Mouse (Mus musculus) gastrocnemius, adult 18-20 months (tissue): ENCODE measurements at regions not wholly inside any gene's neighbourhood (a gene's known extent, or its start where the extent isn't known, plus 50 kb on each side); places are given as distances from the start of the nearest gene placed in this dataset.

Experiments used
- DNase-seq: peaks from one replicate; pipeline ENCODE4 v3.0.0; 2021; ENCODE audit warnings: low spot score

DNA sequence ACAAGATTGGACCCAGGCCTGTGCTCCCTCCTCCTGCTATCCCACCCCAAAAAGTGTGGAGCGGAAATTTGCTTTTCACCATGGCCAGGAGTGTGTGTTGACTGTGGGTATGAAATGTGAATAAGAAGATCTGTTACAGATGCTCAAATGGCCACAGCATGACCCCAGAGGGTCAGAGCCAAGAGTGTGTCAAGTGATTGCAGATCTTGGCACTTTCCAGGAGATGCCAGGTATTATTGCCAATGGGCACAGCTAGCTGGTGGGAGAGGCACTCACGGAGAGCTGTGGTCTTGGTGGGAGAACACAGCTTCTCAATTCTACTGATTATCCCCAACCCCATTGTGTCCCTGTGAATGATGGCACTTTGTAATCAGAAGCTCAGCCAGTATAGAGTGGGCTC, 62.7 kb downstream of the Smim20 start:
- DNase-seq: no peak

DNA sequence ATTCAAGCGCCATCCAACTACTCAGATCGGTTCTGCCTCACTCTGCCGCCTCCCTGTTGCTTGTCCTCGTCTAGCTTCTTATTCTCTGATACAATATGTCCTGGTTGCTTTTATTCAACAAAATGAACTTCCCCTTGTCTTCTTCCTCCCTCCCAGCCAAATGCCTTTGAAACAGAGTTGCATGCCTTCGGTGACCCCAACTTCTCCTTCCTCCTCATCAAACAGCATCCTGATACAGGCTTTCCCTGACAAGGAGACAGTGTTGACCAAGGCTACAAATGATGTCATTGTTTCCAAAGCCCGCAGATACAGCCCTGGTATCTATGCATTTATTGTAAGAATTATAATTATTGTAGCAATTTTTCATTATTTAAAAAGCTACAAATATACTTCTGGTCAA, 69.8 kb downstream of the Smim20 start:
- DNase-seq: no peak

DNA sequence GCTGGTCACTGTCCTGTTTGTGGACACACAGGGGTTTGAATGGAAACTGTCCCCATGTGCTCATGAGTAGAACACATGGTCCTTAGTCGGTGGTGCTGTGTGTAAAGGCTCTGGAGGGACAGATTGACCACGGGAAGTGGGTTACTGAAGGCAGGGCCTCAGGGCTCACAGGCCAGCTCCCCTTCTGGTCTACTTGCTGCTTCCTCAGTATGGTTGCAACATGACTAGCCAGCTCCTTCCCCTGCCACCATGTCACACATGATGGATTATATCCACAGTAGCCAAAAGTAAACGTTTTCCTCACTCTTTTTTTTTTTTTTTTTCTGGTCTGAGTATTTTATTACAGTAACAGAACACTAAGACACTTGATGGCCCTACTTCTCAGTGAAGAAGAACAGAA, 70.9 kb downstream of the Smim20 start:
- DNase-seq: no peak

DNA sequence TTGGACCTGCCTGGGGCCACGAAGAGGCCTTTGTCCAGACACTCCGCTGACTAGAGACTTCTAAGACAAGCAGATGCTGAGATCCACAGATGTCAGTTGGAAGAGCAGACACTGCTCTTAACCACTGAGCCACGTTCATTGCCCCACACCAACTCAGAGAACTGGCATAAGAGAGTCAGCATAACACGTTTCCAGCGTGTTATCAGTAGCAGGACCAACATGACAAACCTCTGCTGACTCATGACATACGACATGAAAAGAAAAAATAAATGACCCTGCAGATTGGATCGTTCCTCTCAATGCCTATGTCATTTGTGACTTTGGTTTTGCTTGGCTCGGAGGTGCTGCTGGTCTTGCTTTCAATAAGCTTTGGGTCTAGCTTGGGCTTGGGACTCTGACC, 78.3 kb downstream of the Smim20 start:
- no peak for DNase-seq

DNA sequence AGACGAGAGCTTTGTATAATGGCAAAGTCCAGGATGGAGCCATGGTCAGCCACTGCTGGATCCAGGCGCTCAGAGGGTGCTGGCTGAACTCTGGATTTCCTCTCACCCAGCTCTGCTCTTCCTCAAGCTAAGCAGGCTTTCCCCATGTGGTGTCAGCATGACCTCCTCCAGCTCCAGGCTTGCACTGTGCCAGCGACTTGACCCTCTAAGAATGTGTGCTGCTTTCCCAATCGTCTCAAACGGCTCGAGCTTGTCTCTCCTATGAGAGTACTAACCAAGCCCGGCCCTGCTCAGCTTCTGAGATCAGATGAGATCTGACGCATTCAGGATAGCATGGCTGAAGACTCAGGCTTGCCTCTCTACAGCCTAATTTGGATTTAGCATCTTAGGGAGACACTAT, 79.1 kb downstream of the Smim20 start:
- peak; percentile 83 for DNase-seq

DNA sequence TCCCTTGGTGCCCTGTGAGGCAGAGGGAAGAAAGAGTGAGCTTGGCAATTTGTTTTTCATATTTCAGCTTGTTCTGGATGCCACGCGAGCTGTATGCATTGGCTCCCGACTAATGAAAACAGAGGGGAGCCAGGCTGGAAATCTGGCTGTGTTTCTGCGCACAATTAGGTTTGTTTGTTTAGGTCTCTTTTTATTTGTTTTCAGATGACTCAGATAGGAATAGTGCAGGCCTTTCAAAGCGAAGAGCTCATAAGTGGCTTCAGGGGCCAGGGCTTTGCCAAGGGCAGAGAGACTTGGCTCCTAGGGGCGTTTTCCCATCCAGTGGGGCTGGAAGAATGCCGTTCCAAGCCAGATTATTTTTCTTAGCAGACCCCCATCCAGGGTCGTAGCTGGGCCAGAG, 79.9 kb downstream of the Smim20 start:
- no peak for DNase-seq

DNA sequence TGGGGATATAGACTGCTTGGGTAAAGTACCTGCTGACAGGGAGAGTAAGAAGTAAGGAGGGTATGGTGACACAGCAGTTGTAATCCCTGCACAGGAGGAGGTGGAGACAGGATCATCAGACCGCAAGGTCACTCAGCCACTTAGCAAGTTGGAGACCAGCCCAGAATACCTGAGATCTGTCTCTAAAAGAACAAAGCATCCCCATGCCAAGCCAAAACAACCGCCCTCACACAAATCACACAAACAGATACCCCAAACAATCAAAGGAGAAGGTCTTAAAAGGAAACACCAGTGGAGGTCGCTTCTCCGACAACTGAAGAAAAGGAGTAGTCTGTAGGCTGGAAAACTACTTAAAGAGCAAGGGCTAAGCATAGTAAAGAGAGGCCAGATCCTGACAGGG, 86.0 kb downstream of the Smim20 start:
- DNase-seq: no peak

DNA sequence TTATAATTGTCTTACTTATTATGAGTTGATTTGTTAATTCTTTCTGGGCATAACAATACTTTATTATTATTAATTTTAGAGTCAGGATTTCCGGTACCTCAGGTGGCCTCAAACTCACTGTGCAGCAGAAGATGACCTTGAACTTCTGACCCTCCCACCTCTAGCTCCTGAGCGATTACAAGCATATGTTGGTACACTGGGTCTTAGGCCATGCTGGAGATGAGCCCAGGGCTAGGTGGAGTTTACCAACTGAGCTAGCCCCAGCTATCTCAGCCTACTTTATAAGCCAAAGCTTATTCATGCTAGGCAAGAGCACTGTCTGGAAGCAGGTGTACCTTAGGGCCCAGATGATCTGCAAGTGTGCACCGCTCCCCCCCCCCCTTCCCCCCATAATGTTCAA, 87.4 kb downstream of the Smim20 start:
- DNase-seq: no peak

DNA sequence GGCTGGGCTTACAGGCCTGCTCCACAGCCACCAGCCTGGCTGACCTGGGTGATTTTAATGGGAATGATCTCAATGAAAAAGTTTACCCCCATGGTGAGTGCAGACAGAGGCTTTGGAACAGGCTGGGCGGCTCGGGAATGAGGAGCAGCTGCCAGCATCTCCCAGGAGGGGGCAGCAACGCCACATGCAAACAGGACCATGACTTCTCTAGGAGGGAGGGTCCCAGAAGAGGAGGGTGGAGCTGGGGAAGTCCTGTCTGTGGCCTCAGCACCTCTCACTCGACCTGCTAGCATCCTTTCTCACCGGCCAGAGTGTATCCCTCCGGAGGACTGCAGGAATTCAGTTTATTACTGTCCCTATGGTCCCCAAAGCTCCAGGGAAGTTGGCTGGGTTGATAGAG, 88.2 kb downstream of the Smim20 start:
- DNase-seq: peak; percentile 84

DNA sequence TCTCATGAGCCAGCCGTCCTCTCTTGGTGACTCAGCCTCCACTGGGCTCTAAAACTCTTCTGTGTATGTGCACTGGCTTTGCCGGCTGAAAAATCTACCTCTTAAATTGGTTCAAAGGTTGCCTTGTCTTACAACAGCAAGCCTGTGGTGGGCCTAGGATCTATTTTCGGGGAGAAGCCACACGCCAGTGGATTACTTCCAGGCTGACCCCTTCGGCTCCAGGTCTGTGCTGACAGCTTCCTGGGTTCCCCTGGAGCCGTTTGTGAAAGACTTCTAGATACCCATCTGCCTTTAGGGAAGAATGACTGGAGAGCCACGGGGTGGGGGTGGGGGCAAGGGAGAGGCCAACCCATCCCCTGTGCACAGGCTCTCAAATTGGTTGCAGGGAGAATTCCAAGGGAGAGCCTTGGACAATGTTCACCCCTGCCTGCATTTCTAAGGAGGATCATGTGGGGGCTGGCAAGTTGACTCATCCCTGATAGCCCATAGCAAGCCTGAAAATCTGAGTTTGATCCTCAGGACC, 90.3 kb downstream of the Smim20 start:
- no peak for DNase-seq

DNA sequence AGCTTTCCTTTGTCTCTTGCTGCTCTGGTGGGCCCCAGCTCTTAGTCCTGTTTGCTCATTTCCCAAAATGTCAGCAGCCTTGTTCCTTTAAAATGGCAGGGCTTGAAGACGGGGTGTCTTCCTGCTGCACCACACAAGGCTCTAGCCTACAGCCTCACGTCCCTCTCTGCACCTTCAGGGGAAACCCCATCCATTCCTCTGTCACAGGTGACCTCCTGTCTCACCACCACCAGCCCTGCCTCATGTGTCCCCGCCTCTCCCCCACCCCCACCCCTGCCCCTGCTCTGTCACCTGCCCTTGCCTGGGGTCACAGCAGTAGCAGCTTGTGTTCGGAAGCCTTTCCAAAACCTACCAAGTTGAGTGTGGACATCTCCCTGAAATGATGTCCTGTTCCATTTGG, 91.3 kb downstream of the Smim20 start:
- DNase-seq: no peak

DNA sequence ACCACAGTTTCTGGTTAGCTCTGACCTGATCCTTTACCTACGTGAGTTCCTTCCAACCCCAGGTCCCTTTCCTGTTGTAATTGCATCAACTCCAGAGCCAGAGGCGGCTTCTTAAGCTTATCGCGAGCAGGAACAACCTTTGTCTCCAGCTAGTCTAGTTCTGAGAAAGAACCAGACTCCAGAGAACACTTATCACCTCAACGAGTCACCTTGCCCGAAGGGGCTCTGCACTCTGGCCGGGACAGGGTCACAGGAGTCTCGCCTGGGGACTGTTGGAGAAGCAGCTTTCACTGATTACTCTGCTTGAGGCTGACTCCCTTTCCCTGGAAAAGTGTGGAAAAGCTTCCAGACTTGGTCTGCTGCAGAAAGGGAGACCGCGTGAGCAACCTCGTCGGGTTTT, 93.0 kb downstream of the Smim20 start:
- no peak for DNase-seq

DNA sequence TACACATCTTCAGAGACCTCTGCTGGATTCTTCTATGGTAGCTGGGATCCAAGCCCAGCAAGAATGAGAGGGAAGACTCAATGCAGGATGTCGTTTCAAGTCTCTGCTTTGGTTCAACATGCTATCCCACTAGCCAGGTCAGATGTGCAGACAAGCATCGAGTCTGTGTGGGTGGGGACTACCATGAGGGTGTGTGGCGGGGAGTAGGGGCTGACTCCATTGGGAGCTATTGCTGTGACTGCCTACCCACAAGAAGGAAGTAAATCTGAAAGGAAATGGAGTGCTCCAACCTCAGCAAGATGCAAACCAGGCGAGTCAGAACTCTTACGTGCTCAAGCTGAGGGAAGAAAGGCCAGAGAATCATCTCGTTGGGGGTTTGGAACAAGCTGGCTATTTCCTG, 94.4 kb downstream of the Smim20 start:
- no peak for DNase-seq

DNA sequence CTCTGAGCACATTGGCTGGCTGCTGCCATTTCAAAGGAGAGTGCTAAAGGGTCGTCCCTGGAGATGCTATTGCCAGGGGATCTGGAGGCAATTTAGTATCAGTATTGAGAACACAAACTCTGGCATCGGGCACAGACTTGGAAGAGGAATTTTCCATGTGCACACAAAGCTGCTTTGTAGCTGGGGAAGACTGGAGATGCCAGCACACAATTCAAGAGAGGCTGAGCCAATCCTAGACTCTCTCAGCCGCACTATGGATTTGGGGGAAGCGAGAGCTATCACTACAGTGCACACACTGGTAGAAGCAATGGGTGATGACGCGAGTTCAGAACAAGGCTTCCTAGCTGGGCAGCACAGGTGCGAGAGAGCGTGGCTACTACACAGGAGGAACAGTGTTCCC, 97.0 kb downstream of the Smim20 start:
- DNase-seq: no peak

DNA sequence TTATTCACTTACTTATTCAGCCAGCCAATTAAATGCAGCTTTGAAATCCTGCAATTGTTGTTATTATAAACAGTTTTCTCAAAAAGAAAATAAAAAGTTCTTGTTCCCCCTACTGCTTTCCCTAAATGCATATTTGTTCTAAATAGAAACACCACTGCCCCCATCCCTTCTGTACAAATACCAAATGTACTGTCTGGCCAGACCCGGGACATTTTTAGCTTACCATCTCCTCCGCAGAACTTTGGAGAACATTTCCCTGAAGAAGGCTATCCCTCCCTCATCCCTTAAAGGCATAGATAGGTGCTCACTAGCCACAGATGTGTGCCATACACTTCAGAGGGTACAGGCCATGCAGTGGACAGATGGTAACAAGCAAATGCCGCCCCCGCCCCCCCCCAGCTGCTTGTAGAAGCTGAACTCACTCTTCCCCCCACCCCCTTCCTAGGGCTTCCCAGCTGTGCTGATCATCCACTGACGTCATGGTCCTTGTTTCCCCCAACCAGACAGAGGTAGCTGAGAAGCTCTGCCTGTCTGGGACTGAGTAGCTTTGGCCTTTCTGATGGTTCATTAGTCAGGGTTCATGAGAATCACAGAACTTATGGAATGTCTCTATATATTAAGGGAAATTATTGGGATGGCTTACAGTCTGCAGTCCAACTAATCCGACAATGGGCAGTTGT, 98.9 kb upstream of the Rbpj start:
- DNase-seq: no peak

DNA sequence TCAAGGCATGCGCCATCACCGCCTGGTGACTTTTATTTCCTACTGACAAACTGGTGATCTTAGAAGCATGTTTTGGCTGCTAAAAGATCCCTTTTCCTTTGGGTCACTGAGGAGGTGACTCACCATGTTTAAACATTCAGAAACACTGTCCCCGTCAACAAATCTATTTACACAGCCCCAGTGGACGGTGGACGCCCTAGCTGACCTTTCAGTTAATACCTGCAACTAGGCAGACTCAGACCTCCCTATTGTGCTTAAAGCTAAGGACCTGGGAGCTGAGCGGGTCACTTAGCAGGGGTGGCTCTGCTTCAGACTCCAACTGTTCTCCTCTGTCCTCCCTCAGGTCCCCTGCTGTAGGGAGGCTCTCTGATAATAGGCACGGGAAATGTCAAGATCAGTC, 95.7 kb upstream of the Rbpj start:
- no peak for DNase-seq

DNA sequence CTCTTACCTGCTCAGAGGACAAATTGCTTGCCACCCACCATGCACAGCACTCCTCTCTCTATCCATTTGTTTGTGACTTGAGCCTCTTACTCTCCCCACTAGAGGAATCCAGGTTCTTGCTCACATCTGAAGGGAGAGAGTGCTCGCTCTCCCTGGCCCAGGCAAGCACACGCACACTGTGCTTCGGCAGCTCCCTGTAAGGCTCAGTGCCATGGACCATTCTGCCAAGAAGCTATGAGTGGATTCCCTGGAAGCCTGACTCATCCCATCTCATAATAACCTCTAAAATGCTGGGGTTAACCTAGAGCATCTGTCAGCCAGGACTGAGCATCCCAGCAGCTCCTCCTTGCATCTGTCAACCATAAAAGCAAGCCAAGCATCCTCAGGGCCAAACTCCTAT, 94.3 kb upstream of the Rbpj start:
- peak; percentile 75 for DNase-seq

DNA sequence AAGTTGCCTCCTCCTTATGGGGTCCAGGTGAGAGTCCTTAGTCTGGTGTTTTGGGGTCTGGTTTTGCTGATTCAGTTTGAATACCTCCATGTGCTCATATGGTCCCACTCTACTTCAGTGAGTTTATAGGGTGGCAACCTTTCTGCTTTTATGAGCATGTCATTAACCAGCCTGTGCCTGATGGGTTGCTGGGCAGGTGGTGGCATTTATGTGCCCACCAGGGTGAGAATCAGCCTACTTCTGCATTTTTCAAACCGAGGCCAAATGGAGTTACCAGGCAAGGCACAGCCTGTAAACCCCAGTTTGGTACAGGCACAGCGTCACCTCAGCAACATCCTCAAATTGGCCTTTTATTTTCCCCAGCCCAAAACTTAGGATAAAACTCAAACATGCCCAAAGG, 92.6 kb upstream of the Rbpj start:
- no peak for DNase-seq

DNA sequence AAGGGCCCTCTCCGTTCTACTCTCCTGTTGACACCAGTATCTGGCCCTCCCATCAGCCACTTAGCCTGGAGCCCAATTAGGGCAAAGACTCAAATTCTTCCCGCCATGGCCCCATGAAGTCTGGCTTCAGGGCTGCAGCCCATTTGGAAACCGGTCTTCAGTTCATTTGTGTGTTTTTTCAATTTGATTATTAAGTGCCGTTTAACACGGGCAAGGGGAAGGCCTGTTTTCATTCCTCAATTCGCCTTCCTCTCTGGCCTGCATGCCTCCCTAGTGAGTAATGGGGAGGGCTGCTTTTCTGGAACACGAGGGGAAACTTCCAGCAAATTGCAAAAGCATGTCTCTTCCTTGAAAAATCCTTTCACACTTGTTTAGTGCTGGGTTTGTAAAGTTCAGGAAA, 89.1 kb upstream of the Rbpj start:
- peak; percentile 63 for DNase-seq

DNA sequence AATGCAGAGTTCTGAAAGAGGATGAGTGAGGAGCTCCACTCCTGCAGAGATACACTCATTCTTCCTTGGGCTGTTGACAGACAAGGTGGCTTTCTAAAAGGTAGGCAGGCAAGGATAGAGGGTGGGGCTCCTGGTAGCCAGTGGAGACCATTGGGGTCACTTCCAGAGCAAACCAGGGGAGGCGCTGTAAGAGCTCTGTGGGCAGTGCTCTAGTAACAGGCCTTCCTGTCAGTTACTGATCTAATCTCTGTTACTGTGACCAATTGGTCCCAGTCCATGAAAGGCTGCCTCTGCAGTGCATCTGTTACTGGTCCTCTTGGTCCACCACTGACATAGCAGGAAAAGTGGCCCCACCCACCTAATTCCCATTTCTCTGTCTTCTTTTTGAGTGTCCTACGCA, 88.3 kb upstream of the Rbpj start:
- DNase-seq: peak; percentile 36

DNA sequence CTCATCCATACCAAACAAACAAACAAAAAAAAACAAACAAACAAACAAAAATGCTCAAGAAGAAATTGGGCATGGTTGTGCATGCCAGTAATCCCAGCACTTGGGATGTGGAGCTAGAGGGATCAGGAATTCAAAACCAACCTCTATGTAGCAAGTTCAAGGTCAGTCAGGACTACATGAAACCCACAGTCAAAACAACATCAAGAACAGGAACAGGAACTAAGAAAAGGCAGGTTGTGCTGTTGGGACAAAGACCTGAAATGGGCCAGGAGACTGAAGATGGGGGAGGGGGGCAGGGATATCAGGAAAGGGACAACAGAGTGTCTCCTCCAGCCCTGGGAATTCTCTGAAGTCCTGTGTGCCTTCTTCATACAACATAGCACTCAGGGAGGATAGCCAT, 87.8 kb upstream of the Rbpj start:
- no peak for DNase-seq

DNA sequence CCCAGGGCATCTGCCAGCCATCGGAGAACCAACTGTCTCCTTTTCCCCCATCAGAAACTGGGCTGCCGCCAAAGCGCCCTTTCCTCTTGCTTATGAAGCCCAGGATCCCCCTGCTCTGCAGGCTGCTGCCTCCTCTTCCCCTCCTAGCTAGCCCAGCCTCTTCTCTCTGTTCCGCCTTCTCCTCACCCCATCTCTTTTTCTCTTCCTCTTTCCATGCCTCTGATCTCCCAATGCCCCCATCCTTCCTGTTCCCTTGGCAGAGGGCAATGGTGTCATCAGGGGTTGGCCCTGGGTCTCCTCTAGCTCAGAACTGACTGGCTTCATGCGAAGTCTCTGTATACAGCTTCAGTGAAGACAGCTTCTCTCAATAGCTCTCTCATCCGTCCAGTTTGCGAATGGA, 87.4 kb upstream of the Rbpj start:
- no peak for DNase-seq

DNA sequence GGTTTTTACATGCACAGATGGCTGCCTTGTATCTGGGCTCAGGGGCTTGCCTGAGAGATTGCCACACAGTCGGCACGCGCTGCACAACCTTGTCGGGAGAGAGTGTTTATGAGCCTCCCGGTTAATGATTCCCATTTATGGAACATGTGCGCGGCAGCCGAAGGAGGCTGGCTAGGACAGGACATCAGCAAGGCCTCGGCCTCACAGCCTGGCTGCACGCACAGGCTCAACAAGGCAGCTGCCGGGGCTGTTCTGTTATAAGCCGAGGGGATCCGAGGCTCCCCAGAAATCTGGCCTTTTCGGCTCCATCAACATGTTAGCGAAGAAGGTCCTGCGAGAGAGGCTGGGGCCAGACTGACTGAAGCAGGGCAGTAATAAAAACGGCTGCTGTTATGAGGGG, 86.3 kb upstream of the Rbpj start:
- peak; percentile 29 for DNase-seq

DNA sequence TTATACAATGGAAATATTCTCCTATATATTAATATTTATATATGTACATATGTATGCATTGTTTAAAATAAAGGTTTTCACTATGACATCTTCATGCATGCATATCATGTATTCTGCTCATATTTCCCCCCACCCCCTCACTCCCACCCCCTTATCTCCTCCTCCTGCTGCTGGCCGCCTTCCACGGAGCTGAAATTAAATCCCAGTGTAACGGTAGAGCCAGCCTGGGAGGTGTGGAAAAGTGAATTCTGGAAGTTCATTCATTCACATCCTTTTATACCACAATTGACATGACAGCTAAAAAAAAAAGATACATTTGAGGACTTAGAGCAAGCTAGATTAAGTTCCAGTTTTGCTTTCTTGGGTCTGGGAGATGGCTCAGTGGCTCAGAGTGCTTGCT, 85.7 kb upstream of the Rbpj start:
- DNase-seq: no peak
